Mouse (Mus musculus): ENCODE results near the gene Pik3r5.

DNA sequence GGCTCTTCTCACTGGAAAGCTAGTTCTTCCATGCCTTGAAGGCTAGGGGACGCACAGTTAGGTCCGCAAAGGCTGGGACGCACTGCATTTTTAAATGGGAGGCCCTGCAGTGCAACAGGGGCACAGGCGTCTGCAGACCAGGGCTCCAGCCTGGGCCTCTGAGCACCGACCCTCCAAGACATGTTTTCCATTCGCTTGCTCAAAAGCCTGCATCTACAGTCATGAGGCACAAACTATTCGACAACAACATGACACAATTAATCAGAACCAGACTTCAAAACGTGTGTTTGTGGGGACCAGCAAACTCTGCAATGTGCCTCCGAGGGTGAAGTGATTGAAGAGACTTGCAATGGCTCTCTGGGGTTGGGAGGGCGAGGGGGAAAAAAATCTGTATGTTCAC lies 48.4 kb upstream of the Pik3r5 start:
- TF ChIP-seq UBTF (IDR thresholded peaks at IDR 0.05; ENCODE audit: borderline replicate concordance, insufficient read depth, low read depth, low read length) (no peak), ZC3H11A (IDR thresholded peaks at IDR 0.05; ENCODE audit: low read depth, low read length) (no peak)
